Mouse (Mus musculus): ENCODE results near the gene Cdhr2. TPM values are rescaled to one million over a fixed set of nuclear protein-coding genes. Genes with fewer than 3 reads are reported as not detected.

The Cdhr2 gene
- total RNA-seq, 4 experiments from 2014 or later, result not detected

DNA sequence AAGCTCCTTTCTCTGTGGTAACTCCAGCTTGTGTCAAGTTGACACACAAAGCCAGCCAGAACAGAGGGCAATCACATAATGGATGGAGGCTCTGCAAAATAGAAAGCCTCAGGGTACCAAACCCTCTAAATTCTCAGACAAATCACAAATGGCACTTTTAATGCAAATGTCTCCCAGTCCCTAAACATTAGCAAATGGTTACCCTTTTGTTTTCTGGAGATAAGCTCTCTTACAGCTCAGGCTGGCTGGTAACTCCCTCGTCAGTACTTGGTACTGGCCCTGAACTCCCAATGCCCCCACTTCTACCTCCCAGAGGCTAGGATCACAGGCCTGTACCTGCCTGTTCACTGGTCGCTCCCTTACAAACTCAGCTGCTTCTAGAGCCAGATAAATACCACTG, 82.0 kb downstream of the Cdhr2 start:
- no peak for DNase-seq (ENCODE audit: low spot score in 2 of 2)

DNA sequence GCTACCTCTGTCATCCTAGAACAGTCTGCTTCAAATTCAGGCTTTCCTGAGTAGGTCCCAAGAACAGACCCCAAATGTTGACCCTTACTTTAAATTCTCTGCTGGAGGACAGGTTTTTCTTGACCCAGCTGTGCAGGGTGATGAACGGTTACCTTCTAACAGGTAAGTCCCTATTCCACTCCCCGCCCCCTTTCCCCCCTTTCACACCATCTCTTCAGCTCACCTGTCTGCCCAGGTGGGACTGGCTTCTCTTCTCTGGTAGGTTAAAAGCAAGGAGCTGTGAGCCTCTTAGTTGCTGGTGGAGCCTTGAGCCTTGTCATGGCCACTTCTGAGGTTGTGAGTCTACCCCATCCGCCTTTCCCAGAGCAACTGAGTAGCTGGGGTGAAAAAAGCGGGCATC, 82.4 kb downstream of the Cdhr2 start, which contains the start of gene Eif4e1b:
Eif4e1b (plus strand) TSS at position 301 of the 400 bp plus-strand sequence.
- DNase-seq (ENCODE audit: low spot score in 2 of 2), result no peak

Other genes with a start within 250 kb of the Cdhr2 start
- 10 to 100 TPM; 12.0 to 19.0 (median 16.5) TPM for gene Thoc3, start 232.6 kb upstream of the Cdhr2 start, total RNA-seq (2022)
- gene Simc1, start 197.7 kb upstream of the Cdhr2 start, total RNA-seq (2022), result 1 to 10 TPM; 2.8 to 3.6 (median 3.3) TPM
- 100 to 1,000 TPM; 213 to 249 (median 236) TPM for gene 4833439L19Rik, start 136.0 kb upstream of the Cdhr2 start, total RNA-seq (2022)
- 1 to 10 TPM in 3 of 4 experiments, under 1 TPM in 1; 0.87 to 3.5 (median 2.1) TPM for gene Arl10, start 126.4 kb upstream of the Cdhr2 start, total RNA-seq (2022)
- gene Nop16, start 111.4 kb upstream of the Cdhr2 start, total RNA-seq (2022), result 10 to 100 TPM; 14.8 to 18.9 (median 16.7) TPM
- 100 to 1,000 TPM; 131 to 155 (median 141) TPM for gene Higd2a, start 111.3 kb upstream of the Cdhr2 start, total RNA-seq (2022)
- gene Cltb, start 90.1 kb upstream of the Cdhr2 start, total RNA-seq (2022), result 100 to 1,000 TPM; 168 to 177 (median 172) TPM
- 10 to 100 TPM; 11.6 to 12.1 (median 11.9) TPM for gene Faf2, start 79.7 kb upstream of the Cdhr2 start, total RNA-seq (2022)
- gene Rnf44, start 7.6 kb upstream of the Cdhr2 start, total RNA-seq (2022), result 10 to 100 TPM; 19.1 to 30.7 (median 27.9) TPM
- gene Gprin1, start 48.4 kb downstream of the Cdhr2 start, total RNA-seq (2022), result under 1 TPM in 2 of 4 experiments, not detected in 2; 0.05 to 0.07 TPM
- gene Sncb, start 65.1 kb downstream of the Cdhr2 start, total RNA-seq (2022), result under 1 TPM in 1 of 4 experiments, not detected in 3; 0.24 TPM
- gene Eif4e1b, start 82.5 kb downstream of the Cdhr2 start, total RNA-seq (2022), result not detected
- 10 to 100 TPM; 15.5 to 26.0 (median 20.5) TPM for gene Tspan17, start 87.9 kb downstream of the Cdhr2 start, total RNA-seq (2022)
- gene Unc5a, start 247.9 kb downstream of the Cdhr2 start, total RNA-seq (2022), result 10 to 100 TPM in 2 of 4 experiments, 1 to 10 TPM in 2; 8.6 to 10.9 (median 10.2) TPM

Measured in gastrocnemius, adult 8-10 months (tissue).